Mouse (Mus musculus): ENCODE data around the gene Hfe2. TPM values are rescaled to one million over a fixed set of nuclear protein-coding genes. Genes with fewer than 3 reads are reported as not detected.

Hfe2 gene
- polyA plus RNA-seq, 1 experiment from 2014 or later: 0.35 TPM

- Histone ChIP-seq H3K4me2 (replicated peaks; ENCODE audit: low read depth, low read length) (no peak overlapping the region), H3K4me3 (ENCODE audit: low read depth, low read length) (no peak overlapping the region)
- no peak for DNase-seq (ENCODE audit: low spot score)
Measured at GRCm38 (mm10) chr3:96524028-96524810, 753 bp upstream of the Hfe2 start.

GRCm38 (mm10) chr3:96526013-96526762 is 1.2 kb downstream of the Hfe2 start:
- ATAC-seq (no peak), DNase-seq (ENCODE audit: low spot score) (no peak)
- H3K4me2 ChIP-seq (replicated peaks; ENCODE audit: low read depth, low read length): no peak overlapping the region

More at GRCm38 (mm10) chr3:96524028-96524810, 753 bp upstream of the Hfe2 start:
- no peak for TF ChIP-seq EP300 (IDR thresholded peaks at IDR 0.05)
- no peak for TF ChIP-seq CTCF (IDR thresholded peaks at IDR 0.05)
- 65% methylated on average over 12 of the region's 12 CpGs for WGBS
- no peak for ATAC-seq
- Histone ChIP-seq H3K27ac (ENCODE audit: low read length) (no peak overlapping the region), H3K36me3 (ENCODE audit: insufficient read depth, low read length) (no peaks in the 10 kb centered on the region), H3K9me3 (ENCODE audit: low read length) (no peaks in the 10 kb centered on the region), H3K9ac (replicated peaks; ENCODE audit: low read depth) (no peak overlapping the region), H3K27me3 (replicated peaks; ENCODE audit: insufficient read depth, low read length) (peaks cover 30% of the 10 kb centered on the region), H3K4me1 (ENCODE audit: insufficient read depth, low read depth, low read length) (peaks cover 6% of the 10 kb centered on the region)

GRCm38 (mm10) chr3:96526864-96527542 is 2.0 kb downstream of the Hfe2 start:
- Histone ChIP-seq H3K9me3 (ENCODE audit: low read length) (no peaks in the 10 kb centered on the region), H3K4me3 (ENCODE audit: low read depth, low read length) (peak overlapping the region; percentile 12; the same call in 1 of the 2 replicates), H3K4me1 (ENCODE audit: insufficient read depth, low read depth, low read length) (peaks cover 6% of the 10 kb centered on the region), H3K27ac (ENCODE audit: low read length) (no peak overlapping the region), H3K27me3 (replicated peaks; ENCODE audit: insufficient read depth, low read length) (peaks cover 30% of the 10 kb centered on the region), H3K36me3 (ENCODE audit: insufficient read depth, low read length) (no peaks in the 10 kb centered on the region), H3K4me2 (replicated peaks; ENCODE audit: low read depth, low read length) (peak overlapping the region; percentile 46), H3K9ac (replicated peaks; ENCODE audit: low read depth) (no peak overlapping the region)
- WGBS: 2% methylated on average over 44 of the region's 44 CpGs
- DNase-seq (ENCODE audit: low spot score): no peak
- TF ChIP-seq EP300 (IDR thresholded peaks at IDR 0.05) (no peak), CTCF (IDR thresholded peaks at IDR 0.05) (no peak)
- ATAC-seq: no peak

More at GRCm38 (mm10) chr3:96526013-96526762, 1.2 kb downstream of the Hfe2 start:
- peaks cover 30% of the 10 kb centered on the region for H3K27me3 ChIP-seq (replicated peaks; ENCODE audit: insufficient read depth, low read length)
- H3K9ac ChIP-seq (replicated peaks; ENCODE audit: low read depth): no peak overlapping the region
- no peak overlapping the region for H3K4me3 ChIP-seq (ENCODE audit: low read depth, low read length)
- H3K36me3 ChIP-seq (ENCODE audit: insufficient read depth, low read length): no peaks in the 10 kb centered on the region
- peaks cover 6% of the 10 kb centered on the region for H3K4me1 ChIP-seq (ENCODE audit: insufficient read depth, low read depth, low read length)
- WGBS: 73% methylated on average over 11 of the region's 11 CpGs
- no peak for TF ChIP-seq EP300 (IDR thresholded peaks at IDR 0.05)
- no peak for TF ChIP-seq CTCF (IDR thresholded peaks at IDR 0.05)
- H3K27ac ChIP-seq (ENCODE audit: low read length): no peak overlapping the region
- H3K9me3 ChIP-seq (ENCODE audit: low read length): no peaks in the 10 kb centered on the region

GRCm38 (mm10) chr3:96528506-96528905 is 3.5 kb downstream of the Hfe2 start:
- H3K4me1 ChIP-seq (ENCODE audit: insufficient read depth, low read depth, low read length): peaks cover 6% of the 10 kb centered on the region
- H3K27ac ChIP-seq (ENCODE audit: low read length): no peak overlapping the region
- ATAC-seq: no peak
- TF ChIP-seq CTCF (IDR thresholded peaks at IDR 0.05): no peak
- no peak for TF ChIP-seq EP300 (IDR thresholded peaks at IDR 0.05)
- no peak overlapping the region for H3K9ac ChIP-seq (replicated peaks; ENCODE audit: low read depth)
- H3K36me3 ChIP-seq (ENCODE audit: insufficient read depth, low read length): no peaks in the 10 kb centered on the region
- WGBS: 50% methylated on average over 9 of the region's 9 CpGs
- H3K9me3 ChIP-seq (ENCODE audit: low read length): no peaks in the 10 kb centered on the region
- H3K4me3 ChIP-seq (ENCODE audit: low read depth, low read length): no peak overlapping the region
- no peak overlapping the region for H3K4me2 ChIP-seq (replicated peaks; ENCODE audit: low read depth, low read length)
- no peak for DNase-seq (ENCODE audit: low spot score)
- H3K27me3 ChIP-seq (replicated peaks; ENCODE audit: insufficient read depth, low read length): peaks cover 30% of the 10 kb centered on the region

- Histone ChIP-seq H3K27ac (ENCODE audit: low read length) (no peak overlapping the region), H3K27me3 (replicated peaks; ENCODE audit: insufficient read depth, low read length) (peaks cover 16% of the 10 kb centered on the region), H3K9me3 (ENCODE audit: low read length) (no peaks in the 10 kb centered on the region), H3K9ac (replicated peaks; ENCODE audit: low read depth) (no peak overlapping the region), H3K4me1 (ENCODE audit: insufficient read depth, low read depth, low read length) (peaks cover 4% of the 10 kb centered on the region), H3K4me2 (replicated peaks; ENCODE audit: low read depth, low read length) (no peak overlapping the region), H3K4me3 (ENCODE audit: low read depth, low read length) (no peak overlapping the region), H3K36me3 (ENCODE audit: insufficient read depth, low read length) (no peaks in the 10 kb centered on the region)
- no peak for TF ChIP-seq CTCF (IDR thresholded peaks at IDR 0.05)
- TF ChIP-seq EP300 (IDR thresholded peaks at IDR 0.05): no peak
- 46% methylated on average over 7 of the region's 7 CpGs for WGBS
- no peak for DNase-seq (ENCODE audit: low spot score)
- no peak for ATAC-seq
Measured at GRCm38 (mm10) chr3:96532050-96532449, 7.1 kb downstream of the Hfe2 start.

GRCm38 (mm10) chr3:96534300-96534699 is 9.3 kb downstream of the Hfe2 start:
- Histone ChIP-seq H3K4me2 (replicated peaks; ENCODE audit: low read depth, low read length) (no peak overlapping the region), H3K9ac (replicated peaks; ENCODE audit: low read depth) (no peak overlapping the region), H3K4me3 (ENCODE audit: low read depth, low read length) (no peak overlapping the region), H3K36me3 (ENCODE audit: insufficient read depth, low read length) (no peaks in the 10 kb centered on the region), H3K27ac (ENCODE audit: low read length) (no peak overlapping the region), H3K9me3 (ENCODE audit: low read length) (no peaks in the 10 kb centered on the region), H3K27me3 (replicated peaks; ENCODE audit: insufficient read depth, low read length) (no peaks in the 10 kb centered on the region), H3K4me1 (ENCODE audit: insufficient read depth, low read depth, low read length) (no peaks in the 10 kb centered on the region)
- no peak for ATAC-seq
- WGBS: 40% methylated on average over 2 of the region's 2 CpGs
- DNase-seq (ENCODE audit: low spot score): no peak
- TF ChIP-seq EP300 (IDR thresholded peaks at IDR 0.05) (no peak), CTCF (IDR thresholded peaks at IDR 0.05) (peak; percentile 36)

Measured in lung, postnatal 0 days (tissue).